Mouse (Mus musculus) MEL (cell line): Measurements from ENCODE around the gene Tnks2. TPM values are rescaled to one million over a fixed set of nuclear protein-coding genes. Genes with fewer than 3 reads are reported as not detected.

ENCODE experiments used
- DNase-seq: peaks from one replicate; pipeline ENCODE4 v3.0.0; 2011; ENCODE audit warnings: low read depth, low spot score
- H3K27ac ChIP-seq: 2 replicates; pipeline ENCODE4 v1.5.1; 2012; ENCODE audit warnings: low read depth, mild to moderate bottlenecking, control low read depth, low read length, moderate library complexity; ENCODE audit not compliant: control insufficient read depth
- H3K27me3 ChIP-seq, 2 experiments: fragments of 150-350 bp in 1 of 2; sonication (generic) in 1 of 2; 2 replicates each; pipeline ENCODE4 v1.6.1; 2012; ENCODE audit warnings: low read length in 2 of 2, mild to moderate bottlenecking in 2 of 2, improper control_type of control experiment in 1 of 2, moderate library complexity in 1 of 2; ENCODE audit not compliant: insufficient read depth in 2 of 2, control insufficient read depth in 1 of 2
- H3K36me3 ChIP-seq, 2 experiments: 2 replicates each; pipeline ENCODE4 v1.6.1; 2012 to 2014; ENCODE audit warnings: low read length in 2 of 2, improper control_type of control experiment in 1 of 2, inconsistent platforms in 1 of 2, mild to moderate bottlenecking in 1 of 2; ENCODE audit not compliant: insufficient read depth in 2 of 2, control insufficient read depth in 1 of 2
- H3K4me1 ChIP-seq, 2 experiments: fragments of 150-350 bp in 1 of 2; sonication (generic) in 1 of 2; 2 replicates each; pipeline ENCODE4 v1.6.1; 2012; ENCODE audit warnings: low read length in 2 of 2, improper control_type of control experiment in 1 of 2, mild to moderate bottlenecking in 1 of 2; ENCODE audit not compliant: insufficient read depth in 2 of 2, control insufficient read depth in 1 of 2
- H3K4me3 ChIP-seq, 2 experiments: fragments of 150-350 bp in 1 of 2; sonication (generic) in 1 of 2; 2 replicates each; pipeline ENCODE4 v1.5.1; 2012; ENCODE audit warnings: low read depth in 2 of 2, low read length in 2 of 2, mild to moderate bottlenecking in 2 of 2, moderate library complexity in 2 of 2, control low read depth in 1 of 2, improper control_type of control experiment in 1 of 2; ENCODE audit not compliant: control insufficient read depth in 1 of 2, insufficient read depth in 1 of 2
- H3K79me2 ChIP-seq: 2 replicates; pipeline ENCODE4 v1.6.1; 2012; ENCODE audit warnings: mild to moderate bottlenecking, low read length, moderate library complexity; ENCODE audit not compliant: control insufficient read depth, poor library complexity, insufficient read depth
- H3K9ac ChIP-seq: 2 replicates; pipeline ENCODE4 v1.6.1; 2012; ENCODE audit warnings: low read depth, mild to moderate bottlenecking, control low read depth, low read length, moderate library complexity; ENCODE audit not compliant: control insufficient read depth, poor library complexity, severe bottlenecking
- H3K9me3 ChIP-seq: fragments of 150-350 bp; sonication (generic); replicated peaks from 2 replicates; pipeline ENCODE4 v1.6.1; 2012; ENCODE audit warnings: mild to moderate bottlenecking, low read length, improper control_type of control experiment, moderate library complexity; ENCODE audit not compliant: insufficient read depth
- BHLHE40 ChIP-seq: IDR thresholded peaks from 2 replicates; pipeline ENCODE4 v1.6.1; 2012; ENCODE audit warnings: low read depth, mild to moderate bottlenecking, inconsistent platforms, low read length, improper control_type of control experiment, borderline replicate concordance
- CHD1 ChIP-seq: IDR thresholded peaks from 2 replicates; pipeline ENCODE4 v1.6.1; 2012; ENCODE audit warnings: low read depth, mild to moderate bottlenecking, inconsistent platforms, low read length, improper control_type of control experiment
- CHD2 ChIP-seq: IDR thresholded peaks from 2 replicates; pipeline ENCODE4 v1.6.1; 2011; ENCODE audit warnings: low read length, improper control_type of control experiment
- ELF1 ChIP-seq: IDR thresholded peaks from 2 replicates; pipeline ENCODE4 v1.6.1; 2014; ENCODE audit warnings: low read depth, mild to moderate bottlenecking, inconsistent platforms, low read length, improper control_type of control experiment, moderate library complexity
- GABPA ChIP-seq: IDR thresholded peaks from 2 replicates; pipeline ENCODE4 v1.6.1; 2012; ENCODE audit warnings: low read depth, mild to moderate bottlenecking, inconsistent platforms, low read length, improper control_type of control experiment, moderate library complexity
- GATA1 ChIP-seq: IDR thresholded peaks from 2 replicates; pipeline ENCODE4 v1.6.1; 2011; ENCODE audit warnings: low read depth, low read length, improper control_type of control experiment
- HCFC1 ChIP-seq: IDR thresholded peaks from 2 replicates; pipeline ENCODE4 v1.6.1; 2012; ENCODE audit warnings: low read depth, mild to moderate bottlenecking, inconsistent platforms, low read length, improper control_type of control experiment, moderate library complexity
- MAZ ChIP-seq: IDR thresholded peaks from 2 replicates; pipeline ENCODE4 v1.6.1; 2012; ENCODE audit warnings: low read depth, mild to moderate bottlenecking, inconsistent platforms, low read length, improper control_type of control experiment
- MEF2A ChIP-seq: IDR thresholded peaks from 2 replicates; pipeline ENCODE4 v1.6.1; 2014; ENCODE audit warnings: low read depth, mild to moderate bottlenecking, inconsistent platforms, low read length, improper control_type of control experiment; ENCODE audit not compliant: poor library complexity, insufficient replicate concordance, severe bottlenecking; ENCODE audit errors: extremely low read depth
- MYB ChIP-seq: IDR thresholded peaks from 2 replicates; pipeline ENCODE4 v1.6.1; 2011; ENCODE audit warnings: mild to moderate bottlenecking, low read depth, low read length, improper control_type of control experiment
- MYC ChIP-seq: IDR thresholded peaks from 2 replicates; pipeline ENCODE4 v1.6.1; 2011; ENCODE audit warnings: low read depth, mild to moderate bottlenecking, low read length, improper control_type of control experiment, moderate library complexity
- NRF1 ChIP-seq: IDR thresholded peaks from 2 replicates; pipeline ENCODE4 v1.6.1; 2014; ENCODE audit warnings: low read depth, mild to moderate bottlenecking, inconsistent platforms, low read length, improper control_type of control experiment, moderate library complexity; ENCODE audit not compliant: poor library complexity, insufficient read depth, severe bottlenecking
- POLR2A ChIP-seq, 2 experiments: IDR thresholded peaks; 2 replicates each; pipeline ENCODE4 v1.6.1; 2011 to 2012; ENCODE audit warnings: low read length in 2 of 2, mild to moderate bottlenecking in 2 of 2, control low read depth in 1 of 2, improper control_type of control experiment in 1 of 2, low read depth in 1 of 2, moderate library complexity in 1 of 2; ENCODE audit not compliant: control insufficient read depth in 1 of 2, insufficient read depth in 1 of 2, poor library complexity in 1 of 2
- SIN3A ChIP-seq: IDR thresholded peaks from 2 replicates; pipeline ENCODE4 v1.6.1; 2012; ENCODE audit warnings: low read length, improper control_type of control experiment, inconsistent platforms
- SMC3 ChIP-seq: IDR thresholded peaks from 2 replicates; pipeline ENCODE4 v1.6.1; 2011; ENCODE audit warnings: low read depth, low read length, improper control_type of control experiment
- TAL1 ChIP-seq: IDR thresholded peaks from 2 replicates; pipeline ENCODE4 v1.6.1; 2012; ENCODE audit warnings: mild to moderate bottlenecking, inconsistent platforms, low read length, moderate library complexity, mixed read lengths
- USF1 ChIP-seq: IDR thresholded peaks from 2 replicates; pipeline ENCODE4 v1.6.1; 2014; ENCODE audit warnings: low read depth, mild to moderate bottlenecking, inconsistent platforms, low read length, improper control_type of control experiment, moderate library complexity
- USF2 ChIP-seq, 2 experiments: IDR thresholded peaks; 2 replicates each; pipeline ENCODE4 v1.6.1; 2011 to 2012; ENCODE audit warnings: improper control_type of control experiment in 2 of 2, low read length in 2 of 2, borderline replicate concordance in 1 of 2, inconsistent platforms in 1 of 2, low read depth in 1 of 2, mild to moderate bottlenecking in 1 of 2; ENCODE audit not compliant: insufficient read depth in 1 of 2
- ZC3H11A ChIP-seq: IDR thresholded peaks from 2 replicates; pipeline ENCODE4 v1.6.1; 2012; ENCODE audit warnings: low read depth, mild to moderate bottlenecking, inconsistent platforms, low read length, improper control_type of control experiment
- ZKSCAN1 ChIP-seq: IDR thresholded peaks from 2 replicates; pipeline ENCODE4 v1.6.1; 2012; ENCODE audit warnings: low read depth, mild to moderate bottlenecking, inconsistent platforms, low read length, improper control_type of control experiment, moderate library complexity
- ZMIZ1 ChIP-seq: IDR thresholded peaks from 2 replicates; pipeline ENCODE4 v1.6.1; 2012; ENCODE audit warnings: low read depth, mild to moderate bottlenecking, inconsistent platforms, low read length, improper control_type of control experiment, moderate library complexity
- polyA plus RNA-seq, 2 experiments: library from polyadenylated mRNA; stranded (reverse) in 1 of 2; unstranded in 1 of 2; fragments of >175 nt in 1 of 2; fragments of >200 nt in 1 of 2; gene quantifications; 2 replicates each; pipeline versions ENCODE4 v1.2.1 to v1.2.4; 2012; ENCODE audit warnings: low replicate concordance in 2 of 2, low read depth in 1 of 2; ENCODE audit not compliant: insufficient read length in 2 of 2, insufficient read depth in 1 of 2, missing spikeins in 1 of 2
- total RNA-seq: library from RNA; depleted of rRNA; stranded (reverse); fragments of 300-350 nt; gene quantifications from 2 replicates; pipeline ENCODE4 v1.2.3, GENCODE M21; 2012

The Tnks2 gene
- total and polyA plus RNA-seq, 3 experiments: 22.3 to 65.0 (median 50.2) TPM

- Histone ChIP-seq H3K4me1 (no peaks in the 10 kb centered on the region), H3K79me2 (no peaks in the 10 kb centered on the region), H3K36me3 (0 out of 4 replicates have a peak, but pooled peaks cover 0 to 2% of the 10 kb centered on the region in 2 experiments), H3K4me3 (no peak overlapping the region), H3K27ac (no peak overlapping the region), H3K9ac (no peak overlapping the region), H3K27me3 (no peaks in the 10 kb centered on the region), H3K9me3 (no peaks in the 10 kb centered on the region)
- DNase-seq: no peak
- TF ChIP-seq USF1 (no peak), ZMIZ1 (no peak)
- TF ChIP-seq, all 39 proteins: peak for 0
These were observed 30.6 kb upstream of the Tnks2 start for GRCm38 (mm10) chr19:36803403-36803802.

GRCm38 (mm10) chr19:36806842-36807241 lies 27.2 kb upstream of the Tnks2 start:
- Histone ChIP-seq H3K36me3 (0 out of 4 replicates have a peak, but pooled peaks cover 0 to under 1% of the 10 kb centered on the region in 2 experiments), H3K79me2 (no peaks in the 10 kb centered on the region), H3K27ac (no peak overlapping the region), H3K9ac (no peak overlapping the region), H3K4me1 (no peaks in the 10 kb centered on the region), H3K9me3 (no peaks in the 10 kb centered on the region), H3K4me3 (no peak overlapping the region), H3K27me3 (no peaks in the 10 kb centered on the region)
- DNase-seq: no peak
- TF ChIP-seq BHLHE40 (no peak), USF1 (no peak), ZKSCAN1 (no peak)

GRCm38 (mm10) chr19:36808426-36809105 lies 25.5 kb upstream of the Tnks2 start:
- H3K4me3 ChIP-seq: no peak overlapping the region
- H3K27ac ChIP-seq: no peak overlapping the region
- TF ChIP-seq NRF1 (no peak), MAZ (no peak), POLR2A (IDR thresholded peaks at IDR 0.05; ENCODE audit: control insufficient read depth in 1 of 2, insufficient read depth in 1 of 2, low read depth in 1 of 2, low read length in 2 of 2, poor library complexity in 1 of 2) (no peak), MEF2A (no peak), ELF1 (no peak), USF2 (IDR thresholded peaks at IDR 0.05; ENCODE audit: borderline replicate concordance in 1 of 2, insufficient read depth in 1 of 2, low read depth in 1 of 2, low read length in 2 of 2) (no peak), BHLHE40 (no peak), HCFC1 (no peak), CHD2 (no peak), TAL1 (no peak), MYB (no peak), CHD1 (no peak), GABPA (no peak), MYC (no peak), ZC3H11A (no peak), SIN3A (no peak), SMC3 (no peak), GATA1 (no peak), ZMIZ1 (no peak)
- peaks cover 5% of the 10 kb centered on the region in 2 experiments; a peak in 2 of 4 replicates for H3K4me1 ChIP-seq
- no peaks in the 10 kb centered on the region for H3K79me2 ChIP-seq
- H3K9me3 ChIP-seq: no peaks in the 10 kb centered on the region
- no peak for DNase-seq
- peaks cover 0 to 4% of the 10 kb centered on the region in 2 experiments; a peak in 2 of 4 replicates for H3K36me3 ChIP-seq
- H3K9ac ChIP-seq: no peak overlapping the region
- no peaks in the 10 kb centered on the region for H3K27me3 ChIP-seq
